Mouse (Mus musculus) large intestine, adult 2 months (tissue): ENCODE results near the gene Itpkc. TPM values are rescaled to one million over a fixed set of nuclear protein-coding genes. Genes with fewer than 3 reads are reported as not detected.
"Not testable (repeated sequence)": the region's sequence is repeated elsewhere in the genome, so short reads cannot be mapped to it uniquely, and the experiment has no call there.

Experiments
- DNase-seq: peaks from one replicate; pipeline ENCODE4 v3.0.0-alpha.2; 2012; ENCODE audit warnings: low read depth, low spot score
- WGBS: fragments of 180-500 bp; shearing (Covaris S2); methylation state at CpG from one replicate; pipeline ENCODE4 v1.1.7; 2018; 5-methylcytosine and 5-hydroxymethylcytosine counted together
- polyA plus RNA-seq: library from polyadenylated mRNA; depleted of rRNA; stranded (reverse); fragments of >200 nt; gene quantifications from 2 replicates; pipeline ENCODE4 v1.2.3, GENCODE M21; 2012; rRNA removed

Gene Itpkc
- polyA plus RNA-seq, result 27.3 and 32.7 TPM in 2 replicates

GRCm38 (mm10) chr7:27228281-27228821 is at the start of gene Itpkc:
Itpkc (minus strand) TSS chr7:27228661.
- DNase-seq, result peak; percentile 97
- under 1% methylated on average over 48 of the region's 49 CpGs for WGBS

GRCm38 (mm10) chr7:27277191-27277590 is 48.7 kb upstream of the Itpkc start:
- no peak for DNase-seq
- WGBS, result 92% methylated on average over 3 of the region's 3 CpGs

GRCm38 (mm10) chr7:27276021-27276420 is 47.6 kb upstream of the Itpkc start:
- WGBS, result 46% methylated on average over 7 of the region's 7 CpGs
- DNase-seq, result no peak

- WGBS, result 85% methylated on average over 4 of the region's 4 CpGs
- DNase-seq, result no peak
Measured at GRCm38 (mm10) chr7:27274916-27275315, 46.5 kb upstream of the Itpkc start.

- WGBS, result 68% methylated on average over 32 of the region's 32 CpGs
- no peak for DNase-seq
Measured at GRCm38 (mm10) chr7:27273739-27274351, 45.4 kb upstream of the Itpkc start.

- 90% methylated on average over 8 of the region's 8 CpGs for WGBS
- no peak for DNase-seq
Measured at GRCm38 (mm10) chr7:27271423-27271822, 43.0 kb upstream of the Itpkc start.

- no peak for DNase-seq
- 80% methylated on average over 20 of the region's 20 CpGs for WGBS
Measured at GRCm38 (mm10) chr7:27266515-27267128, 38.2 kb upstream of the Itpkc start.

- DNase-seq, result no peak
- WGBS, result 91% methylated on average over 12 of the region's 12 CpGs
Measured at GRCm38 (mm10) chr7:27264761-27265160, 36.3 kb upstream of the Itpkc start.

- WGBS, result 82% methylated on average over 6 of the region's 6 CpGs
- DNase-seq, result no peak
Measured at GRCm38 (mm10) chr7:27261888-27262287, 33.4 kb upstream of the Itpkc start.

GRCm38 (mm10) chr7:27260856-27261255 is 32.4 kb upstream of the Itpkc start:
- WGBS, result 66% methylated on average over 7 of the region's 7 CpGs
- no peak for DNase-seq

GRCm38 (mm10) chr7:27259771-27260170 is 31.3 kb upstream of the Itpkc start:
- no peak for DNase-seq
- 33% methylated on average over 5 of the region's 5 CpGs for WGBS

- WGBS, result 26% methylated on average over 9 of the region's 9 CpGs
- DNase-seq, result no peak
Measured at GRCm38 (mm10) chr7:27259271-27259721, 30.8 kb upstream of the Itpkc start.

GRCm38 (mm10) chr7:27258205-27258899 is 29.9 kb upstream of the Itpkc start, which contains the start of gene Numbl:
Numbl (plus strand) TSS chr7:27258433.
- WGBS, result 2% methylated on average over 47 of the region's 47 CpGs
- DNase-seq, result peak; percentile 71

GRCm38 (mm10) chr7:27257852-27258204 is 29.4 kb upstream of the Itpkc start:
- DNase-seq, result no peak
- 16% methylated on average over 3 of the region's 6 CpGs for WGBS

- DNase-seq, result no peak
- WGBS, result 37% methylated on average over 27 of the region's 27 CpGs
Measured at GRCm38 (mm10) chr7:27257046-27257851, 28.8 kb upstream of the Itpkc start.

- WGBS, result 37% methylated on average over 3 of the region's 3 CpGs
- no peak for DNase-seq
Measured at GRCm38 (mm10) chr7:27255721-27256120, 27.3 kb upstream of the Itpkc start.

- no peak for DNase-seq
- 77% methylated on average over 6 of the region's 6 CpGs for WGBS
Measured at GRCm38 (mm10) chr7:27251946-27252345, 23.5 kb upstream of the Itpkc start.

- 83% methylated on average over 5 of the region's 5 CpGs for WGBS
- DNase-seq, result no peak
Measured at GRCm38 (mm10) chr7:27249928-27250327, 21.5 kb upstream of the Itpkc start.

GRCm38 (mm10) chr7:27249146-27249545 is 20.7 kb upstream of the Itpkc start:
- WGBS, result 97% methylated on average over 2 of the region's 2 CpGs

GRCm38 (mm10) chr7:27244088-27244487 is 15.6 kb upstream of the Itpkc start:
- WGBS, result 84% methylated on average over 2 of the region's 2 CpGs
- DNase-seq, result not testable (repeated sequence)

More at GRCm38 (mm10) chr7:27249146-27249545, 20.7 kb upstream of the Itpkc start:
- DNase-seq, result no peak
